Mouse (Mus musculus) CH12.LX (cell line): ENCODE measurements around the gene Slc28a1. TPM values are rescaled to one million over a fixed set of nuclear protein-coding genes. Genes with fewer than 3 reads are reported as not detected.

ENCODE experiments used
- DNase-seq: peaks from one replicate; pipeline ENCODE4 v3.0.0-alpha.2; 2013; ENCODE audit errors: extremely low read depth
- H3K27ac ChIP-seq: 2 replicates; pipeline ENCODE4 v1.5.1; 2012; ENCODE audit warnings: low read depth, mild to moderate bottlenecking, control low read depth, moderate library complexity; ENCODE audit not compliant: insufficient read depth
- H3K27me3 ChIP-seq: replicated peaks from 2 replicates; pipeline ENCODE3; 2012; ENCODE audit warnings: inconsistent platforms
- H3K36me3 ChIP-seq, 2 experiments: replicated peaks in 1 of 2; 2 replicates each; pipeline versions ENCODE3 to v1.6.1; 2012; ENCODE audit warnings: inconsistent platforms in 1 of 2, low read length in 1 of 2, mild to moderate bottlenecking in 1 of 2, mixed read lengths in 1 of 2, moderate library complexity in 1 of 2; ENCODE audit not compliant: control insufficient read depth in 1 of 2, insufficient read depth in 1 of 2
- H3K4me1 ChIP-seq, 2 experiments: 2 replicates each; pipeline ENCODE4 v1.6.1; 2012; ENCODE audit warnings: inconsistent platforms in 1 of 2, moderate library complexity in 1 of 2; ENCODE audit not compliant: insufficient read depth in 2 of 2, control insufficient read depth in 1 of 2
- H3K4me2 ChIP-seq: 2 replicates; pipeline ENCODE4 v1.6.1; 2012; ENCODE audit warnings: low read depth, mild to moderate bottlenecking, control low read depth; ENCODE audit not compliant: poor library complexity, insufficient read depth, severe bottlenecking
- H3K4me3 ChIP-seq, 3 experiments: fragments of 150-350 bp in 1 of 3; sonication (generic) in 1 of 3; replicated peaks in 1 of 3; 2 replicates each; pipeline versions ENCODE3 to v1.5.1; 2011 to 2012; ENCODE audit warnings: low read depth in 2 of 3, low read length in 2 of 3, mild to moderate bottlenecking in 2 of 3, moderate library complexity in 2 of 3, control low read depth in 1 of 3, improper control_type of control experiment in 1 of 3, inconsistent platforms in 1 of 3, mixed read lengths in 1 of 3; ENCODE audit not compliant: poor library complexity in 1 of 3
- H3K79me2 ChIP-seq: replicated peaks from 2 replicates; pipeline ENCODE4 v1.6.1; 2012; ENCODE audit warnings: mild to moderate bottlenecking, moderate library complexity; ENCODE audit not compliant: control insufficient read depth, poor library complexity, insufficient read depth, severe bottlenecking; ENCODE audit errors: extremely low read depth
- H3K9ac ChIP-seq: 2 replicates; pipeline ENCODE4 v1.6.1; 2012; ENCODE audit warnings: low read depth, mild to moderate bottlenecking, control low read depth, moderate library complexity; ENCODE audit not compliant: insufficient read depth
- H3K9me3 ChIP-seq: replicated peaks from 2 replicates; pipeline ENCODE3; 2012; ENCODE audit warnings: low read length, inconsistent platforms, mixed read lengths
- CHD2 ChIP-seq: IDR thresholded peaks from 2 replicates; pipeline ENCODE4 v1.6.1; 2011; ENCODE audit warnings: low read length, improper control_type of control experiment
- E2F4 ChIP-seq: IDR thresholded peaks from 2 replicates; pipeline ENCODE4 v1.6.1; 2011; ENCODE audit warnings: low read depth, low read length, improper control_type of control experiment; ENCODE audit not compliant: insufficient replicate concordance
- ELF1 ChIP-seq: IDR thresholded peaks from 2 replicates; pipeline ENCODE4 v1.6.1; 2014; ENCODE audit warnings: low read depth, mild to moderate bottlenecking, inconsistent platforms, low read length, improper control_type of control experiment
- EP300 ChIP-seq: IDR thresholded peaks from 2 replicates; pipeline ENCODE4 v1.6.1; 2011; ENCODE audit warnings: low read length, improper control_type of control experiment
- ETS1 ChIP-seq: conservative IDR thresholded peaks from 2 replicates; pipeline ENCODE4 v1.6.1; 2012; ENCODE audit warnings: low read depth, mild to moderate bottlenecking, inconsistent platforms, low read length, improper control_type of control experiment, moderate library complexity
- GABPA ChIP-seq: IDR thresholded peaks from 2 replicates; pipeline ENCODE4 v1.6.1; 2012; ENCODE audit warnings: low read depth, low read length, improper control_type of control experiment, inconsistent platforms; ENCODE audit not compliant: insufficient replicate concordance
- HCFC1 ChIP-seq: IDR thresholded peaks from 2 replicates; pipeline ENCODE4 v1.6.1; 2012; ENCODE audit warnings: low read depth, mild to moderate bottlenecking, inconsistent platforms, low read length, improper control_type of control experiment
- JUN ChIP-seq: IDR thresholded peaks from 2 replicates; pipeline ENCODE4 v1.6.1; 2011; ENCODE audit warnings: low read depth, mild to moderate bottlenecking, low read length, improper control_type of control experiment, moderate library complexity; ENCODE audit not compliant: insufficient read depth
- MAX ChIP-seq: IDR thresholded peaks from 2 replicates; pipeline ENCODE4 v1.6.1; 2011; ENCODE audit warnings: low read length, improper control_type of control experiment
- MEF2A ChIP-seq: IDR thresholded peaks from 2 replicates; pipeline ENCODE4 v1.6.1; 2014; ENCODE audit warnings: low read depth, mild to moderate bottlenecking, inconsistent platforms, low read length, improper control_type of control experiment, borderline replicate concordance
- NELFE ChIP-seq: IDR thresholded peaks from 2 replicates; pipeline ENCODE4 v1.6.1; 2011; ENCODE audit warnings: low read depth, low read length, improper control_type of control experiment
- NRF1 ChIP-seq: IDR thresholded peaks from 2 replicates; pipeline ENCODE4 v1.6.1; 2014; ENCODE audit warnings: low read depth, mild to moderate bottlenecking, inconsistent platforms, low read length, improper control_type of control experiment, moderate library complexity
- PAX5 ChIP-seq: IDR thresholded peaks from 2 replicates; pipeline ENCODE4 v1.6.1; 2012; ENCODE audit warnings: low read length, inconsistent platforms, mixed read lengths
- POLR2AphosphoS2 ChIP-seq: IDR thresholded peaks from 2 replicates; pipeline ENCODE4 v1.6.1; 2011; ENCODE audit warnings: low read depth, low read length, improper control_type of control experiment
- RAD21 ChIP-seq: IDR thresholded peaks from 2 replicates; pipeline ENCODE4 v1.6.1; 2011; ENCODE audit warnings: low read depth, mild to moderate bottlenecking, low read length, improper control_type of control experiment, moderate library complexity
- SMC3 ChIP-seq: IDR thresholded peaks from 2 replicates; pipeline ENCODE4 v1.6.1; 2011; ENCODE audit warnings: low read depth, low read length, improper control_type of control experiment
- TBP ChIP-seq: conservative IDR thresholded peaks from 2 replicates; pipeline ENCODE4 v1.6.1; 2011; ENCODE audit warnings: low read depth, low read length, improper control_type of control experiment
- UBTF ChIP-seq: IDR thresholded peaks from 2 replicates; pipeline ENCODE4 v1.6.1; 2012; ENCODE audit warnings: low read depth, mild to moderate bottlenecking, inconsistent platforms, low read length, improper control_type of control experiment, moderate library complexity
- USF1 ChIP-seq: IDR thresholded peaks from 2 replicates; pipeline ENCODE4 v1.6.1; 2014; ENCODE audit warnings: low read depth, mild to moderate bottlenecking, inconsistent platforms, low read length, improper control_type of control experiment
- USF2 ChIP-seq: conservative IDR thresholded peaks from 2 replicates; pipeline ENCODE4 v1.6.1; 2011; ENCODE audit warnings: low read depth, low read length, improper control_type of control experiment
- ZNF384 ChIP-seq: IDR thresholded peaks from 2 replicates; pipeline ENCODE4 v1.6.1; 2012; ENCODE audit warnings: low read depth, low read length, improper control_type of control experiment, inconsistent platforms
- dilution Hi-C: fragments of 300-500 bp; cut with MboI; formaldehyde crosslinking; loops from 2 replicates; pipeline ENCODE4 v1.14.3; 2020; ENCODE audit warnings: low sequenced_read_pairs; ENCODE audit not compliant: extremely low pct_unique_long_range_greater_than_20kb, extremely low pct_ligation_motif_present
- in situ Hi-C: fragments of 300-500 bp; cut with MboI; formaldehyde crosslinking; loops from 3 replicates; pipeline ENCODE4 v1.14.3; 2019; ENCODE audit warnings: low sequenced_read_pairs, low pct_ligation_motif_present, low pct_unique_long_range_greater_than_20kb, mixed read lengths
- polyA plus RNA-seq: library from polyadenylated mRNA; unstranded; fragments of >175 nt; gene quantifications from 2 replicates; pipeline ENCODE4 v1.2.1, GENCODE M21; 2012; ENCODE audit warnings: low read depth; ENCODE audit not compliant: insufficient read length
- total RNA-seq, 2 experiments: library from RNA; depleted of rRNA; stranded (reverse); fragments of 300-350 nt in 1 of 2; fragments of >200 nt in 1 of 2; gene quantifications; 2 replicates each; pipeline ENCODE4 v1.2.3; 2012 to 2014

The Slc28a1 gene
- total and polyA plus RNA-seq, 3 experiments = 0.04 to 0.13 TPM; not detected in 1

GRCm38 (mm10) chr7:81149759-81150158 lies 35.2 kb downstream of the Slc28a1 start:
- Histone ChIP-seq H3K9me3 (no peaks in the 10 kb centered on the region), H3K4me3 (no peak overlapping the region), H3K4me1 (peaks cover 0 to 3% of the 10 kb centered on the region in 2 experiments; a peak in 2 of 4 replicates), H3K79me2 (no peaks in the 10 kb centered on the region), H3K9ac (no peak overlapping the region), H3K27me3 (no peaks in the 10 kb centered on the region), H3K27ac (no peak overlapping the region), H3K36me3 (no peaks in the 10 kb centered on the region), H3K4me2 (no peak overlapping the region)
- no peak for TF ChIP-seq USF2
- TF ChIP-seq TBP = no peak
- no peak for TF ChIP-seq PAX5
- no peak for TF ChIP-seq JUN
- no peak for TF ChIP-seq MAX
- TF ChIP-seq E2F4 = no peak
- TF ChIP-seq MEF2A = no peak
- TF ChIP-seq USF1 = no peak
- TF ChIP-seq GABPA = no peak
- TF ChIP-seq NELFE = no peak
- no peak for TF ChIP-seq CHD2
- TF ChIP-seq RAD21 = no peak
- TF ChIP-seq SMC3 = no peak
- no peak for TF ChIP-seq ZNF384
- TF ChIP-seq ELF1 = no peak
- dilution Hi-C loops (no loop called here), in situ Hi-C loops (loop anchor here (10.0 to 25.0 kb wide), 3 partner anchors 265 to 412 kb away; no protein-coding TSS in a partner anchor)
- no peak for DNase-seq

- Histone ChIP-seq H3K79me2 (no peaks in the 10 kb centered on the region), H3K27ac (no peak overlapping the region), H3K9ac (no peak overlapping the region), H3K4me1 (peaks cover 0 to 12% of the 10 kb centered on the region in 2 experiments; a peak in 2 of 4 replicates), H3K27me3 (no peaks in the 10 kb centered on the region), H3K36me3 (no peaks in the 10 kb centered on the region), H3K4me2 (no peak overlapping the region), H3K4me3 (no peak overlapping the region), H3K9me3 (no peaks in the 10 kb centered on the region)
- TF ChIP-seq POLR2AphosphoS2 (no peak), EP300 (no peak), HCFC1 (no peak), ETS1 (no peak), NRF1 (no peak), UBTF (no peak), ZNF384 (no peak)
- no peak for DNase-seq
- dilution Hi-C loops = no loop called here
- in situ Hi-C loops = loop anchor here (10.0 to 25.0 kb wide), 3 partner anchors 266 to 414 kb away; no protein-coding TSS in a partner anchor
Observed at GRCm38 (mm10) chr7:81151216-81151615, 36.6 kb downstream of the Slc28a1 start.
